Mouse (Mus musculus) bone marrow, adult 2 months (tissue): ENCODE measurements around the gene Thap11.

Experiments used
- CTCF ChIP-seq: fragments of 200-500 bp; IDR thresholded peaks from 2 replicates; pipeline ENCODE4 v1.5.1; 2011; ENCODE audit warnings: low read length, control low read depth; ENCODE audit not compliant: control insufficient read depth, insufficient read depth
- POLR2A ChIP-seq: fragments of 200-500 bp; IDR thresholded peaks from 2 replicates; pipeline ENCODE4 v1.6.1; 2011; ENCODE audit warnings: low read depth, mild to moderate bottlenecking, control low read depth, low read length, borderline replicate concordance; ENCODE audit not compliant: control insufficient read depth

GRCm38 (mm10) chr8:105860143-105860981 is 5.4 kb downstream of the Thap11 start, which contains the start of gene Nutf2:
- TF ChIP-seq POLR2A (peak; percentile 38; the same call in 1 of the 2 replicates), CTCF (no peak)
